Mouse (Mus musculus) CH12.LX (cell line): Measurements from ENCODE around the gene Creg1. TPM values are rescaled to one million over a fixed set of nuclear protein-coding genes. Genes with fewer than 3 reads are reported as not detected.

ENCODE experiments used
- DNase-seq: peaks from one replicate; pipeline ENCODE4 v3.0.0-alpha.2; 2013; ENCODE audit errors: extremely low read depth
- H3K27ac ChIP-seq: 2 replicates; pipeline ENCODE4 v1.5.1; 2012; ENCODE audit warnings: low read depth, mild to moderate bottlenecking, control low read depth, moderate library complexity; ENCODE audit not compliant: insufficient read depth
- H3K27me3 ChIP-seq: replicated peaks from 2 replicates; pipeline ENCODE3; 2012; ENCODE audit warnings: inconsistent platforms
- H3K36me3 ChIP-seq, 2 experiments: replicated peaks in 1 of 2; 2 replicates each; pipeline versions ENCODE3 to v1.6.1; 2012; ENCODE audit warnings: inconsistent platforms in 1 of 2, low read length in 1 of 2, mild to moderate bottlenecking in 1 of 2, mixed read lengths in 1 of 2, moderate library complexity in 1 of 2; ENCODE audit not compliant: control insufficient read depth in 1 of 2, insufficient read depth in 1 of 2
- H3K4me1 ChIP-seq, 2 experiments: 2 replicates each; pipeline ENCODE4 v1.6.1; 2012; ENCODE audit warnings: inconsistent platforms in 1 of 2, moderate library complexity in 1 of 2; ENCODE audit not compliant: insufficient read depth in 2 of 2, control insufficient read depth in 1 of 2
- H3K4me2 ChIP-seq: 2 replicates; pipeline ENCODE4 v1.6.1; 2012; ENCODE audit warnings: low read depth, mild to moderate bottlenecking, control low read depth; ENCODE audit not compliant: poor library complexity, insufficient read depth, severe bottlenecking
- H3K4me3 ChIP-seq, 3 experiments: fragments of 150-350 bp in 1 of 3; sonication (generic) in 1 of 3; replicated peaks in 1 of 3; 2 replicates each; pipeline versions ENCODE3 to v1.5.1; 2011 to 2012; ENCODE audit warnings: low read depth in 2 of 3, low read length in 2 of 3, mild to moderate bottlenecking in 2 of 3, moderate library complexity in 2 of 3, control low read depth in 1 of 3, improper control_type of control experiment in 1 of 3, inconsistent platforms in 1 of 3, mixed read lengths in 1 of 3; ENCODE audit not compliant: poor library complexity in 1 of 3
- H3K79me2 ChIP-seq: replicated peaks from 2 replicates; pipeline ENCODE4 v1.6.1; 2012; ENCODE audit warnings: mild to moderate bottlenecking, moderate library complexity; ENCODE audit not compliant: control insufficient read depth, poor library complexity, insufficient read depth, severe bottlenecking; ENCODE audit errors: extremely low read depth
- H3K9ac ChIP-seq: 2 replicates; pipeline ENCODE4 v1.6.1; 2012; ENCODE audit warnings: low read depth, mild to moderate bottlenecking, control low read depth, moderate library complexity; ENCODE audit not compliant: insufficient read depth
- H3K9me3 ChIP-seq: replicated peaks from 2 replicates; pipeline ENCODE3; 2012; ENCODE audit warnings: low read length, inconsistent platforms, mixed read lengths
- BHLHE40 ChIP-seq: IDR thresholded peaks from 2 replicates; pipeline ENCODE4 v1.6.1; 2011; ENCODE audit warnings: mild to moderate bottlenecking, low read depth, low read length, improper control_type of control experiment
- CHD1 ChIP-seq: IDR thresholded peaks from 2 replicates; pipeline ENCODE4 v1.6.1; 2012; ENCODE audit warnings: low read depth, low read length, improper control_type of control experiment, inconsistent platforms
- CHD2 ChIP-seq: IDR thresholded peaks from 2 replicates; pipeline ENCODE4 v1.6.1; 2011; ENCODE audit warnings: low read length, improper control_type of control experiment
- CTCF ChIP-seq, 2 experiments: IDR thresholded peaks in 1 of 2; conservative IDR thresholded peaks in 1 of 2; 2 replicates each; pipeline ENCODE4 v1.5.1; 2011 to 2012; ENCODE audit warnings: low read depth in 2 of 2, low read length in 2 of 2, improper control_type of control experiment in 1 of 2, inconsistent platforms in 1 of 2, mild to moderate bottlenecking in 1 of 2, moderate library complexity in 1 of 2
- ELF1 ChIP-seq: IDR thresholded peaks from 2 replicates; pipeline ENCODE4 v1.6.1; 2014; ENCODE audit warnings: low read depth, mild to moderate bottlenecking, inconsistent platforms, low read length, improper control_type of control experiment
- ETS1 ChIP-seq: conservative IDR thresholded peaks from 2 replicates; pipeline ENCODE4 v1.6.1; 2012; ENCODE audit warnings: low read depth, mild to moderate bottlenecking, inconsistent platforms, low read length, improper control_type of control experiment, moderate library complexity
- JUND ChIP-seq: conservative IDR thresholded peaks from 2 replicates; pipeline ENCODE4 v1.6.1; 2011; ENCODE audit warnings: low read depth, low read length, improper control_type of control experiment
- MAFK ChIP-seq: IDR thresholded peaks from 2 replicates; pipeline ENCODE4 v1.6.1; 2011; ENCODE audit warnings: low read length, improper control_type of control experiment; ENCODE audit not compliant: insufficient replicate concordance
- MEF2A ChIP-seq: IDR thresholded peaks from 2 replicates; pipeline ENCODE4 v1.6.1; 2014; ENCODE audit warnings: low read depth, mild to moderate bottlenecking, inconsistent platforms, low read length, improper control_type of control experiment, borderline replicate concordance
- MXI1 ChIP-seq: IDR thresholded peaks from 2 replicates; pipeline ENCODE4 v1.6.1; 2011; ENCODE audit warnings: mild to moderate bottlenecking, low read depth, low read length, improper control_type of control experiment
- MYC ChIP-seq: IDR thresholded peaks from 2 replicates; pipeline ENCODE4 v1.6.1; 2011; ENCODE audit warnings: low read depth, mild to moderate bottlenecking, improper control_type of control experiment, low read length
- PAX5 ChIP-seq: IDR thresholded peaks from 2 replicates; pipeline ENCODE4 v1.6.1; 2012; ENCODE audit warnings: low read length, inconsistent platforms, mixed read lengths
- POLR2A ChIP-seq: IDR thresholded peaks from 2 replicates; pipeline ENCODE4 v1.6.1; 2011; ENCODE audit warnings: low read depth, mild to moderate bottlenecking, improper control_type of control experiment, low read length
- RAD21 ChIP-seq: IDR thresholded peaks from 2 replicates; pipeline ENCODE4 v1.6.1; 2011; ENCODE audit warnings: low read depth, mild to moderate bottlenecking, low read length, improper control_type of control experiment, moderate library complexity
- RCOR1 ChIP-seq: conservative IDR thresholded peaks from 2 replicates; pipeline ENCODE4 v1.6.1; 2012; ENCODE audit warnings: low read depth, mild to moderate bottlenecking, inconsistent platforms, low read length, improper control_type of control experiment
- SIN3A ChIP-seq: IDR thresholded peaks from 2 replicates; pipeline ENCODE4 v1.6.1; 2012; ENCODE audit warnings: low read length, improper control_type of control experiment, inconsistent platforms
- SMC3 ChIP-seq: IDR thresholded peaks from 2 replicates; pipeline ENCODE4 v1.6.1; 2011; ENCODE audit warnings: low read depth, low read length, improper control_type of control experiment
- TBP ChIP-seq: conservative IDR thresholded peaks from 2 replicates; pipeline ENCODE4 v1.6.1; 2011; ENCODE audit warnings: low read depth, low read length, improper control_type of control experiment
- UBTF ChIP-seq: IDR thresholded peaks from 2 replicates; pipeline ENCODE4 v1.6.1; 2012; ENCODE audit warnings: low read depth, mild to moderate bottlenecking, inconsistent platforms, low read length, improper control_type of control experiment, moderate library complexity
- USF1 ChIP-seq: IDR thresholded peaks from 2 replicates; pipeline ENCODE4 v1.6.1; 2014; ENCODE audit warnings: low read depth, mild to moderate bottlenecking, inconsistent platforms, low read length, improper control_type of control experiment
- ZC3H11A ChIP-seq: IDR thresholded peaks from 2 replicates; pipeline ENCODE4 v1.6.1; 2012; ENCODE audit warnings: low read depth, mild to moderate bottlenecking, inconsistent platforms, low read length, improper control_type of control experiment
- ZKSCAN1 ChIP-seq: IDR thresholded peaks from 2 replicates; pipeline ENCODE4 v1.6.1; 2012; ENCODE audit warnings: low read depth, inconsistent platforms, low read length, improper control_type of control experiment, borderline replicate concordance
- ZMIZ1 ChIP-seq: IDR thresholded peaks from 2 replicates; pipeline ENCODE4 v1.6.1; 2012; ENCODE audit warnings: low read depth, mild to moderate bottlenecking, inconsistent platforms, low read length, improper control_type of control experiment
- ZNF384 ChIP-seq: IDR thresholded peaks from 2 replicates; pipeline ENCODE4 v1.6.1; 2012; ENCODE audit warnings: low read depth, low read length, improper control_type of control experiment, inconsistent platforms
- dilution Hi-C: fragments of 300-500 bp; cut with MboI; formaldehyde crosslinking; loops from 2 replicates; pipeline ENCODE4 v1.14.3; 2020; ENCODE audit warnings: low sequenced_read_pairs; ENCODE audit not compliant: extremely low pct_unique_long_range_greater_than_20kb, extremely low pct_ligation_motif_present
- in situ Hi-C: fragments of 300-500 bp; cut with MboI; formaldehyde crosslinking; loops from 3 replicates; pipeline ENCODE4 v1.14.3; 2019; ENCODE audit warnings: low sequenced_read_pairs, low pct_ligation_motif_present, low pct_unique_long_range_greater_than_20kb, mixed read lengths
- polyA plus RNA-seq: library from polyadenylated mRNA; unstranded; fragments of >175 nt; gene quantifications from 2 replicates; pipeline ENCODE4 v1.2.1, GENCODE M21; 2012; ENCODE audit warnings: low read depth; ENCODE audit not compliant: insufficient read length
- total RNA-seq, 2 experiments: library from RNA; depleted of rRNA; stranded (reverse); fragments of 300-350 nt in 1 of 2; fragments of >200 nt in 1 of 2; gene quantifications; 2 replicates each; pipeline ENCODE4 v1.2.3; 2012 to 2014

Gene Creg1
- total and polyA plus RNA-seq, 3 experiments, result 22.3 to 44.3 (median 38.2) TPM

- H3K4me2 ChIP-seq, result no peak overlapping the region
- peaks cover 0 to 6% of the 10 kb centered on the region in 2 experiments; a peak in 2 of 4 replicates for H3K4me1 ChIP-seq
- dilution Hi-C loops, result no loop called here
- H3K9ac ChIP-seq, result no peak overlapping the region
- in situ Hi-C loops, result loop anchor here (25.0 kb wide), 1 partner anchor 577 kb away; the partner anchor contains the start of gene Tada1
- H3K79me2 ChIP-seq, result no peaks in the 10 kb centered on the region
- no peaks in the 10 kb centered on the region for H3K36me3 ChIP-seq
- no peaks in the 10 kb centered on the region for H3K9me3 ChIP-seq
- TF ChIP-seq TBP (no peak), ZNF384 (no peak), SIN3A (no peak), MXI1 (no peak)
- H3K27me3 ChIP-seq, result peaks cover 1% of the 10 kb centered on the region
- H3K27ac ChIP-seq, result no peak overlapping the region
- H3K4me3 ChIP-seq, result no peak overlapping the region
- DNase-seq, result no peak
These were observed 47.1 kb downstream of the Creg1 start for GRCm38 (mm10) chr1:165810633-165811032.

DNA sequence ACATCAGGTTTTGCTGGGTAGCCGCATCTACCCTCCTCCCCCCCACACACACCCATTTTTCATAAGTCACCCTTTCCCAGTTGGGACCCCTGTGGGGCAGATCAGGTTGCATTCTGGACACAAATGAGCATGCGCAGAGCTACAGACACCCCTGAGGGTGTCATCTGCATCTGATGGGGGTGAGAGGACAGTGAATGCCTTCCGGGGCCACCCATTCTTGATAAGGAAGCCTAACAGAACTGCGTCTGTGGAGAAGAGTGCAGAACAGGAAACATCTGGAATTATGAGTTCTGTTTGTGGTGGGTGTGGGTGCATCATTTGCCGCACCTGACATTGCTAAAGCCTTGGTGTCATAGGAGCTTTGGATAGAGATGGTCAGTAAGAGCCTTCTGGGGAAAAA lies 47.6 kb downstream of the Creg1 start:
- no peak overlapping the region for H3K4me2 ChIP-seq
- peaks cover 1% of the 10 kb centered on the region for H3K27me3 ChIP-seq

DNA sequence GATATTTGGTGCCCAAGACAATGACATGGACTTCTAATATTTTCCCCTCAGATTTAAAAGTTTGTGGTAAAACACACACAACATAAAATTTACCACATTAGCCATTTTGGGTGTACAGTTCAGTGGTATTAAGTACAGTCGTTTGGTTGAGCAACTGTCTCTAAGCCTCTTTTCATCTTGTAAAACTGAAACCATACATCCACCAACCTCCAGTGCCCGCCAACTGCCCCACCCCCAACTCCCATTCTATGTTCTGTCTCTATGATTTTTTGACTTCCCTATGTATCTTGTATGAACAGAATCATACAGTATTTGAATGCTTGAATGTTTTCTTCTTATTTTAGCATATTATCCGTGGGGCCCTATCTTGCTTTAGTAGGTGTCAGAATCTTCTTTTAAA lies 49.2 kb downstream of the Creg1 start:
- DNase-seq, result no peak
- Histone ChIP-seq H3K4me3 (no peak overlapping the region), H3K79me2 (no peaks in the 10 kb centered on the region), H3K27ac (no peak overlapping the region), H3K27me3 (peaks cover 1% of the 10 kb centered on the region), H3K36me3 (no peaks in the 10 kb centered on the region), H3K9me3 (no peaks in the 10 kb centered on the region), H3K9ac (no peak overlapping the region), H3K4me1 (peaks cover 0 to 6% of the 10 kb centered on the region in 2 experiments; a peak in 2 of 4 replicates), H3K4me2 (no peak overlapping the region; the same call in 1 of the 2 replicates)
- TF ChIP-seq POLR2A, result no peak
- TF ChIP-seq JUND, result no peak
- TF ChIP-seq ETS1, result no peak
- TF ChIP-seq ELF1, result no peak
- TF ChIP-seq BHLHE40, result no peak
- TF ChIP-seq PAX5, result no peak
- TF ChIP-seq USF1, result no peak
- TF ChIP-seq CTCF (conservative IDR thresholded peaks at IDR 0.05 in 1 of 2, IDR thresholded peaks at IDR 0.05 in 1 of 2; ENCODE audit: low read depth in 2 of 2, low read length in 2 of 2), result no peak
- no peak for TF ChIP-seq MYC
- no peak for TF ChIP-seq TBP
- TF ChIP-seq RAD21, result no peak
- no peak for TF ChIP-seq ZC3H11A
- TF ChIP-seq MEF2A, result no peak
- no peak for TF ChIP-seq ZKSCAN1
- TF ChIP-seq CHD1, result no peak
- no peak for TF ChIP-seq RCOR1
- no peak for TF ChIP-seq ZMIZ1
- TF ChIP-seq CHD2, result no peak
- dilution Hi-C loops, result no loop called here
- in situ Hi-C loops, result loop anchor here (25.0 kb wide), 1 partner anchor 575 kb away; the partner anchor contains the start of gene Tada1

More for the DNA sequence above, 47.6 kb downstream of the Creg1 start:
- H3K4me3 ChIP-seq, result no peak overlapping the region
- DNase-seq, result no peak
- H3K27ac ChIP-seq, result no peak overlapping the region
- dilution Hi-C loops, result no loop called here
- H3K79me2 ChIP-seq, result no peaks in the 10 kb centered on the region
- no peaks in the 10 kb centered on the region for H3K36me3 ChIP-seq
- H3K9ac ChIP-seq, result no peak overlapping the region
- TF ChIP-seq SMC3 (no peak), UBTF (no peak), MAFK (no peak), RCOR1 (no peak)
- H3K4me1 ChIP-seq, result peaks cover 0 to 6% of the 10 kb centered on the region in 2 experiments; a peak in 2 of 4 replicates
- H3K9me3 ChIP-seq, result no peaks in the 10 kb centered on the region
- in situ Hi-C loops, result loop anchor here (25.0 kb wide), 1 partner anchor 576 kb away; the partner anchor contains the start of gene Tada1
